Mouse (Mus musculus) erythroblast, embryonic 14.5 days (primary cell): Measurements from ENCODE around the gene Eef1e1. TPM values are rescaled to one million over a fixed set of nuclear protein-coding genes. Genes with fewer than 3 reads are reported as not detected.

Source experiments
- H3K27me3 ChIP-seq: 2 replicates; pipeline ENCODE4 v1.6.1; 2012; ENCODE audit warnings: inconsistent platforms; ENCODE audit not compliant: control insufficient read depth
- H3K36me3 ChIP-seq: 2 replicates; pipeline ENCODE4 v1.6.1; 2012; ENCODE audit warnings: mild to moderate bottlenecking, inconsistent platforms; ENCODE audit not compliant: control insufficient read depth
- H3K4me1 ChIP-seq: 2 replicates; pipeline ENCODE4 v1.6.1; 2012; ENCODE audit warnings: inconsistent platforms; ENCODE audit not compliant: control insufficient read depth
- H3K4me3 ChIP-seq: replicated peaks from 2 replicates; pipeline ENCODE3; 2012; ENCODE audit warnings: moderate library complexity, mild to moderate bottlenecking, inconsistent platforms
- H3K9me3 ChIP-seq: 2 replicates; pipeline ENCODE4 v1.6.1; 2012; ENCODE audit warnings: low read length, inconsistent platforms, mixed read lengths; ENCODE audit not compliant: control insufficient read depth
- GATA1 ChIP-seq: IDR thresholded peaks from 2 replicates; pipeline ENCODE4 v1.6.1; 2012; ENCODE audit warnings: low read length, inconsistent platforms, mixed read lengths
- TAL1 ChIP-seq: IDR thresholded peaks from 3 replicates; pipeline ENCODE4 v1.6.1; 2012; ENCODE audit warnings: low read length, inconsistent platforms, mixed read lengths
- polyA plus RNA-seq: library from polyadenylated mRNA; stranded (reverse); fragments of >175 nt; gene quantifications from 2 replicates; pipeline ENCODE4 v1.2.3, GENCODE M21; 2012

The Eef1e1 gene
- polyA plus RNA-seq, 1 experiment: 2.4 TPM

DNA sequence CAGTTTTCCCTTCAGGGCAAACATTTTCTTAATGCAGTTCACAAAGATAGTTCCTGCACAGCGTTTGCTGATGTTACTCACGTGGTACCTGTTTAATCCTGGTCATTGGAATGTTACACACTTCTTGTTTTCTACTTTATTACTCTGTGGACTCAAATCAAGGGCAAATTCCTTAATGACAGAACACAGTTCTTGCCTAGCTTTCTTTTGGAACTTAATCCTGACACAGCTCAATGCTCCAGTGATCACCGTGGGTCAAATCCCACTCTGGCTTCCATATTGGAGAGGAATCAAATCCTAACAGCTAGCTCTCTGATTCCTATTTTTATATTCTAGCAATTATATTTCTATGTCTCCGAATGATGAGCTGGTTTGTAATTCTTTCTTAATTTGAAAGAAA is 62.4 kb downstream of the Eef1e1 start:
- no peak for TF ChIP-seq GATA1
- no peak for TF ChIP-seq TAL1
- H3K36me3 ChIP-seq: peaks cover 9% of the 10 kb centered on the region; the same call in 1 of the 2 replicates
- peaks cover 3% of the 10 kb centered on the region; the same call in 1 of the 2 replicates for H3K27me3 ChIP-seq
- no peaks in the 10 kb centered on the region for H3K9me3 ChIP-seq
- no peak overlapping the region for H3K4me3 ChIP-seq
- no peaks in the 10 kb centered on the region; the same call in 1 of the 2 replicates for H3K4me1 ChIP-seq

Other genes starting within 250 kb of the Eef1e1 start
- 0.52 TPM in 2 replicates for gene Txndc5, start 130.2 kb downstream of the Eef1e1 start, polyA plus RNA-seq
- 0.28 and 0.31 TPM in 2 replicates for gene Bloc1s5, start 23.9 kb downstream of the Eef1e1 start, polyA plus RNA-seq